Mouse (Mus musculus): ENCODE data around the gene Ovol1.

The Ovol1 gene

GRCm38 (mm10) chr19:5543362-5543761, 17.1 kb downstream of the Ovol1 start:
- in situ Hi-C loops (cut with MboI; ENCODE audit: low pct_unique_long_range_greater_than_20kb in 1 of 2, low sequenced_read_pairs in 2 of 2, unreplicated experiment in 1 of 2) = loop anchor here in 1 of 2 experiments (25.0 kb wide), 1 partner anchor 344 kb away; the partner anchor contains the start of genes Frmd8, Slc25a45 and Tigd3

DNA sequence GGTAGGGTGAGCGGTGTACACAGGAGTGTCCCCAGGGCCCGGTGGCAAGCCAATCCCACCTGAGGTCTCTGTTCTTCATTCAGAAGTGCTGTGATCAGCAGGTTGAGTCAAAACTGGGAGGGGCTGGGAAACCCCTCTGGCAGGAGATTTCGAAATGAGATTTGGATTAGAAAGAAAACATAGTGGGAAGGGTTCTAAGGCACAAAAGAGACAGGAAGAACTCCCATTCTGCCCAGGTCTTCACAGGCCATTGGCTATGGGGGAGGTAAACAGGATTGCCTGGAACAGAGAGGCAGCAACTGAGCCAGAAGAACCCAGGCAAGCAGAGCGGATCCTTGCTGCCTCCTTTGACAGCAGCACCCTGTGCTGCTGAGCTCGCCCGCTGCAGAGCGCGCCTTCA, 21.7 kb downstream of the Ovol1 start:
- in situ Hi-C loops (cut with MboI; ENCODE audit: low pct_unique_long_range_greater_than_20kb in 1 of 2, low sequenced_read_pairs in 2 of 2, unreplicated experiment in 1 of 2) = loop anchor here in 1 of 2 experiments (25.0 kb wide), 1 partner anchor 349 kb away; the partner anchor contains the start of genes Frmd8, Slc25a45 and Tigd3

- in situ Hi-C loops (cut with MboI; ENCODE audit: low pct_unique_long_range_greater_than_20kb in 1 of 2, low sequenced_read_pairs in 2 of 2, unreplicated experiment in 1 of 2) = loop anchor here in 1 of 2 experiments (25.0 kb wide), 1 partner anchor 355 kb away; the partner anchor contains the start of genes Frmd8, Slc25a45 and Tigd3
Observed at GRCm38 (mm10) chr19:5532520-5532919, 27.9 kb downstream of the Ovol1 start.

DNA sequence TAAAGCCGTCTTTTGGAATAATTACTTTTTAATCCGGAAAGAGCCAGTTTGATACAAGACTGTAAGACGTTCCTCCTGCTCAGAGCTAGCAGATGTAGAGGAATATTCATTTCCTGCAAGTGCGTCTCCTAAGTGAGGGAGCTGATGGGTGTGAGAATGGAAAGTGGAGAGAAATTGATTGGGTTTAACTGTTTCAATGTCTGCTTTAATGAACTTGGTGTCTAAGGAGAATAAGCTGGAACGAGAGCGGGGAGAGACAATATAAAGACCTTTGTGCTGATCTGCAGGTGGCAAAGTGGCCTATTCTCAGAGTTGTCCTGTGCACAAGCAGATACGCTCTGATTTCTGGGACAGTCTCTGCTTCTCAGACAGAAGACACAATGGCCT, 30.3 kb downstream of the Ovol1 start:
- in situ Hi-C loops (cut with MboI; ENCODE audit: low pct_unique_long_range_greater_than_20kb in 1 of 2, low sequenced_read_pairs in 2 of 2, unreplicated experiment in 1 of 2) = loop anchor here in 1 of 2 experiments (25.0 kb wide), 1 partner anchor 357 kb away; the partner anchor contains the start of genes Frmd8, Slc25a45 and Tigd3

GRCm38 (mm10) chr19:5529325-5530137, 30.9 kb downstream of the Ovol1 start:
- in situ Hi-C loops (cut with MboI; ENCODE audit: low pct_unique_long_range_greater_than_20kb in 1 of 2, low sequenced_read_pairs in 2 of 2, unreplicated experiment in 1 of 2) = loop anchor here (10.0 to 25.0 kb wide), 2 partner anchors 255 to 358 kb away; partner anchors contain the start of genes Frmd8 (in 1 of the 2), Slc25a45 (in 1 of the 2) and Tigd3 (in 1 of the 2)

DNA sequence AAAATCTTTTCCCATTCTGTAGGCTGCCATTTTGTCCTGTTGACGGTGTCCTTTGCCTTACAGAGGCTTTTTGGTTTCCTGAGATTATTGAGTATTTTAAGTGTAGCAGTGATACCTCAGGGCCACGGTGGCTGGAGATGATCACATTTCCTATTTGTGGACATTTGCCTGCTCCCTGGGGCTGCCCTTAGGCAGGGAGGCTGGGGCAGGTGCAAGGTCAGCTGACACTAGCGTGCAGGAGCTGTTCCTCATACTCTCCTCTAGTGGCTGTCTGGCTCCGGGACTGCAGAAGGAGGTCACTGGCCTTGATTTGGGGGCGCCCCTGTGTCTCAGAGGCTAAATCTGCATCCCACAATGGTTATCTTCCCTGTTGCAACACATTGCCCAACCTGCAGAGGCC, 35.2 kb downstream of the Ovol1 start:
- in situ Hi-C loops (cut with MboI; ENCODE audit: low pct_unique_long_range_greater_than_20kb in 1 of 2, low sequenced_read_pairs in 2 of 2, unreplicated experiment in 1 of 2) = loop anchor here (10.0 to 25.0 kb wide), 2 partner anchors 260 to 362 kb away; partner anchors contain the start of genes Frmd8 (in 1 of the 2), Slc25a45 (in 1 of the 2) and Tigd3 (in 1 of the 2)

DNA sequence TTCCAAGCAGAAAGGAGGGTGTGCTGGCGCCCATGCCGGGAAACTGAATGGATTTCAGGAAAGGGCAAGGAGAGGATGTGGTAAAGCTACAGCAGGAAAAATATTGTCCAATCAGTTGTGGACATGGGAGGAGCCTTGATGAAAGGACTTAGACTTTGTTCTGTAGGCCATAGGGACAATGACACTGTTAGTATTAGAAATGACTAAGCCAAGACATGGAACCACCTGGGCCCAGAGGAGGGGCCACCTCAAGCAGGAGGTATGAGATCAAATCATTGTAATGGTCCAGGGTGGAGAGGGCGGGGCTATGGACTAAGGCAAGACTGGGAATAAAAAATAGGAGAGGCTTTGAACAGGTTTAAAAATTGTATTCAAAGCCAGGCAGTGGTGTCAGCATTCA, 41.7 kb downstream of the Ovol1 start:
- in situ Hi-C loops (cut with MboI; ENCODE audit: low pct_unique_long_range_greater_than_20kb in 1 of 2, low sequenced_read_pairs in 2 of 2, unreplicated experiment in 1 of 2) = no loop called here

- in situ Hi-C loops (cut with MboI; ENCODE audit: low pct_unique_long_range_greater_than_20kb in 1 of 2, low sequenced_read_pairs in 2 of 2, unreplicated experiment in 1 of 2) = no loop called here
Observed at GRCm38 (mm10) chr19:5516906-5517505, 43.4 kb downstream of the Ovol1 start.

GRCm38 (mm10) chr19:5515840-5516777, 44.3 kb downstream of the Ovol1 start:
- in situ Hi-C loops (cut with MboI; ENCODE audit: low pct_unique_long_range_greater_than_20kb in 1 of 2, low sequenced_read_pairs in 2 of 2, unreplicated experiment in 1 of 2) = no loop called here

DNA sequence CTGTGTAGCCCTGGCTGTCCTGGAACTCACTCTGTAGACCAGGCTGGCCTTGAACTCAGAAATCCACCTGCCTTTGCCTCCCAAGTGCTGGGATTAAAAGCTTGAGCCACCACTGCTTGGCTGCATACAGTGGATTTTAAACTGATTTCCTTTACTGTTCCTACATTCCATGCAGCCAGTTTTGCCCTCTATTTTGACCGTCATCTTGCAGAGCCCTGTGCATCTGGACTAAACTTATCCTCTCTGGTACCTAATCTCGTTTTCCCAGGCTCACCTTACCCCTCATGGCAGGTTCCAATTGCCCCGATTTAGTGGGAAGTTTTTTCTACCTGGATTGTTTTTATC, 47.5 kb downstream of the Ovol1 start:
- in situ Hi-C loops (cut with MboI; ENCODE audit: low pct_unique_long_range_greater_than_20kb in 1 of 2, low sequenced_read_pairs in 2 of 2, unreplicated experiment in 1 of 2) = no loop called here

GRCm38 (mm10) chr19:5512091-5513004, 48.1 kb downstream of the Ovol1 start:
- in situ Hi-C loops (cut with MboI; ENCODE audit: low pct_unique_long_range_greater_than_20kb in 1 of 2, low sequenced_read_pairs in 2 of 2, unreplicated experiment in 1 of 2) = no loop called here

- in situ Hi-C loops (cut with MboI; ENCODE audit: low pct_unique_long_range_greater_than_20kb in 1 of 2, low sequenced_read_pairs in 2 of 2, unreplicated experiment in 1 of 2) = no loop called here
Observed at GRCm38 (mm10) chr19:5511074-5511632, 49.3 kb downstream of the Ovol1 start.

DNA sequence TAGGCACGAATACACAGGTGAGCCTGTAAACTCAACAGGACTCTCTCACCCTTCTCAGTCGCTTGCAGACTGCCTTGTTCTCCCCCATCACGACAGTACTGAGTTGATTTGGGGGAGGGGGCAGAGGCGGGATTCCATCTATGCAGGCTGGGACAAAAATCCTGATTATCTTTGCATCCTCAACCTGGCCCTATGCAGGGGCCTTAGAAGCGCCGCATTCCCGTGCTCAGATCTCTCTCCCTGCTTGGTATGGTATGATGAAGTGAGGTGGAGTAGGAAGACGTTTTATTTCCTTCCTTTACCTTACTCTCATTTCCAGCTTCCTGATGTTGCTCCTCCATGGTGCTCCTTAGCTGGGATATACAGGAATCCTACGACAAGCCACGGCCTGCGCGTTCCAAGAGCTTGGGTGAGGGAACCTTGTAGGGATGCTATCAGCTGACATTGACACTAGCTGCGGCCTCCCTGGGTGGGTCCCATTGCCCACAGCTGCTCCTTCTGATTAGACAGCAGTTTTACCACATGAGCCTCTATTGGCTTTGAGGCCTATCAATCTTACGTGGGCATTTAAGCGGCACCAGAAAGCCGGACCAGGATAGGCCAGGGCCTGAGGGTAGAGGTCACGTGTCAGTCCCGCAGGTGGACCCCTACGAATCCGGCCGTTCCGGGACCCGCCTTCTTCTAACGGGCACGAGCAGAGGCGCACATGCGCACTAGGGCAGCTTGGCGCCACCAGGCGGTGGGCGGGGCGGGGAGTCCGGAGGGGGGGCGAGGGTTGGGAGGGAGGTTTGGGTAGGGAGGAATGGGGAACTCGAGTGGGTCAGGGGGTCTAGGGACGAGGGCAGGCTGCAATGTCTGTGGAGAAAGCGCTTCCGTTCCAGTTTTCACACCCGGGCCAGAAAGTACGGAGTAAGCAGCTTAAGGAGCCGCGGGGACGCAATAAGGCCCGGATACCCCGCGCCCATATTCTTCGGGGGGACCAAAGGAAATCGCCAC, 50.1 kb downstream of the Ovol1 start, which contains the start of gene Snx32:
TSS of gene Snx32 (minus strand) at position 508 of the 996 bp plus-strand sequence.
- in situ Hi-C loops (cut with MboI; ENCODE audit: low pct_unique_long_range_greater_than_20kb in 1 of 2, low sequenced_read_pairs in 2 of 2, unreplicated experiment in 1 of 2) = no loop called here

- in situ Hi-C loops (cut with MboI; ENCODE audit: low pct_unique_long_range_greater_than_20kb in 1 of 2, low sequenced_read_pairs in 2 of 2, unreplicated experiment in 1 of 2) = no loop called here
Observed at GRCm38 (mm10) chr19:5503687-5504086, 56.8 kb downstream of the Ovol1 start, which contains the start of gene 1700020D05Rik. Gene 1700020D05Rik (minus strand): TSS chr19:5503787.

- in situ Hi-C loops (cut with MboI; ENCODE audit: low pct_unique_long_range_greater_than_20kb in 1 of 2, low sequenced_read_pairs in 2 of 2, unreplicated experiment in 1 of 2) = no loop called here
Observed at GRCm38 (mm10) chr19:5500330-5500875, 60.0 kb downstream of the Ovol1 start.
